1 mouse cellular context compared by ENCODE assay signal in genomic region chr11:84919276-84919675, GRCm38 (mm10).
TF ChIP-seq lines count a peak whose summit lies in the region.

No protein-coding gene starts in this region.

TF ChIP-seq in CH12.LX, 34 proteins besides CTCF, POLR2A, EP300 and RAD21 (continued from another document):
- TF ChIP-seq ZMIZ1 (IDR thresholded peaks at IDR 0.05; ENCODE audit: low read depth, low read length) (no peak), ZC3H11A (IDR thresholded peaks at IDR 0.05; ENCODE audit: low read depth, low read length) (no peak), MEF2A (IDR thresholded peaks at IDR 0.05; ENCODE audit: borderline replicate concordance, low read depth, low read length) (0 out of 2 replicates have a peak, but pooled peaks have one; percentile 28)
